Mouse (Mus musculus) ES-Bruce4 (cell line): Measurements from ENCODE around the gene Ppfia1. TPM values are rescaled to one million over a fixed set of nuclear protein-coding genes. Genes with fewer than 3 reads are reported as not detected.

ENCODE experiments used
- H3K27ac ChIP-seq: 2 replicates; pipeline ENCODE4 v1.5.1; 2012; ENCODE audit warnings: low read length, inconsistent platforms; ENCODE audit not compliant: insufficient read depth
- H3K27me3 ChIP-seq: 2 replicates; pipeline ENCODE4 v1.6.1; 2012; ENCODE audit warnings: mild to moderate bottlenecking, low read length, inconsistent platforms; ENCODE audit not compliant: control insufficient read depth, poor library complexity, insufficient read depth, severe bottlenecking
- H3K36me3 ChIP-seq: 2 replicates; pipeline ENCODE4 v1.6.1; 2012; ENCODE audit warnings: inconsistent platforms, mild to moderate bottlenecking, low read length, moderate library complexity; ENCODE audit not compliant: control insufficient read depth, poor library complexity, insufficient read depth, severe bottlenecking
- H3K4me1 ChIP-seq: one replicate; pipeline ENCODE4 v1.8.1; 2011; ENCODE audit warnings: low read length; ENCODE audit not compliant: control insufficient read depth, insufficient read depth
- H3K4me3 ChIP-seq: 2 replicates; pipeline ENCODE4 v1.5.1; 2011; ENCODE audit warnings: low read depth, mild to moderate bottlenecking, low read length
- H3K9ac ChIP-seq: 2 replicates; pipeline ENCODE4 v1.6.1; 2012; ENCODE audit warnings: low read depth, mild to moderate bottlenecking, inconsistent platforms; ENCODE audit not compliant: poor library complexity, severe bottlenecking
- H3K9me3 ChIP-seq: replicated peaks from 2 replicates; pipeline ENCODE4 v1.6.1; 2012; ENCODE audit warnings: mild to moderate bottlenecking, low read length, inconsistent platforms; ENCODE audit not compliant: control insufficient read depth, poor library complexity, insufficient read depth, severe bottlenecking
- CTCF ChIP-seq: IDR thresholded peaks from one replicate; pipeline ENCODE4 v1.8.1; 2011; ENCODE audit warnings: low read depth, low read length
- EP300 ChIP-seq: IDR thresholded peaks from 2 replicates; pipeline ENCODE4 v1.6.1; 2011; ENCODE audit warnings: low read depth, low read length; ENCODE audit not compliant: insufficient read depth
- POLR2A ChIP-seq: IDR thresholded peaks from one replicate; pipeline ENCODE4 v1.8.1; 2011; ENCODE audit warnings: low read length; ENCODE audit not compliant: insufficient read depth
- polyA plus RNA-seq: library from polyadenylated mRNA; stranded (reverse); fragments of >200 nt; gene quantifications from 2 replicates; pipeline ENCODE4 v1.2.4, GENCODE M21; 2011; ENCODE audit warnings: low read depth; ENCODE audit not compliant: missing spikeins, insufficient read depth, insufficient read length

Ppfia1 gene
- 59.0 and 80.5 TPM in 2 replicates for polyA plus RNA-seq

DNA sequence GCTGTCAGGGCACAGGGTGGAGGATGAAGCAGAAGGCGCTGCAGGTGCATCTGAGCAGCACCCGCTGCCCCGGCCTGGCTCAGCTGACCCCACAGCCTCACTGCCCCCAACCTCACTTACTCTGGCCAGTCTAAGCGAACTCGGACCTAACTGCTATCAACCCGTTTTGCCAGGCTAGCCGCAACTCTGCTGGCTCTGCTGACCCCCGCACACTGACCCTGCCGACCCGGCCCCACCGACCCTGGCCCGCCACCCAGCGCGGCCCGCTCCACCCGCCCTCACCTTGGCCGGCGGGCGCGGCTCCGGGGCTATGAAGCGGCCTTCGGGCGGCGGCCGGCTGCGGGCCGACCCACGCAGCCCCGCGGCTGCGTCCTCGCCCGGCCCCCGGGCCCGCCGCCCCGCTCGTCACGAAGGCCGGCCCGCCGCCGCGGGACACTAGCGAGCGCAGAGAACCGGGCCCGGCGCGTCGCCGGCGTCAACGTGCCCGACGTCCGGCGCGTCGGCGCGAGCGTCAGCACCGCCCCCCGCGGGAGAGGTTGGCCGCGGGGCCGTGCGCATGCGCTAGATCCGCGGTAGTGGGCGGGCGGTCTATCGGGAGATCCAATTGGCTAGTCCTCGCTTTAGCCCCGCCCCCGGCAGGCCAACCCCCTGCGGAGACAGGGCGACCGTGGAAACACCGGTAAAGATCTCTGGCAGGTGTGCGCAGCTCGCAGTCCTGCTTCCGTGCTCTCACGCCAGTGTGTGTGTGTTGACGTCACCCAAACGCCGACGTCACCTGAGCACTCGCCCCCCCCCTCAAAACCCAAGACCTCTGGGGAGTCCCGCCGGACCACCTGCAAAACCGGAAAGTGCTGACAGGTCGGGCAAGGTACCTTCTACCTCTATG is at the start of gene Ppfia1:
Gene Ppfia1, minus strand, starts transcription at position 493 of the 886 bp plus-strand sequence.
- Histone ChIP-seq H3K9me3 (no peaks in the 10 kb centered on the region), H3K4me3 (peak within 1 kb of the TSS; percentile 92), H3K27me3 (no peaks in the 10 kb centered on the region), H3K4me1 (peaks cover 3% of the 10 kb centered on the region), H3K27ac (peak within 1 kb of the TSS; percentile 40; the same call in 1 of the 2 replicates), H3K9ac (peak within 1 kb of the TSS; percentile 94), H3K36me3 (no peaks in the 10 kb centered on the region; the same call in 1 of the 2 replicates)
- TF ChIP-seq POLR2A: peak; percentile 71
- no peak for TF ChIP-seq EP300
- no peak for TF ChIP-seq CTCF

GRCm38 (mm10) chr7:144600333-144600900 is 46.9 kb upstream of the Ppfia1 start:
- no peak overlapping the region for H3K9ac ChIP-seq
- H3K27ac ChIP-seq: no peak overlapping the region
- no peaks in the 10 kb centered on the region for H3K9me3 ChIP-seq
- H3K4me1 ChIP-seq: no peaks in the 10 kb centered on the region
- no peaks in the 10 kb centered on the region for H3K27me3 ChIP-seq
- no peak overlapping the region for H3K4me3 ChIP-seq
- TF ChIP-seq EP300 (no peak), POLR2A (no peak), CTCF (no peak)
- no peaks in the 10 kb centered on the region for H3K36me3 ChIP-seq

DNA sequence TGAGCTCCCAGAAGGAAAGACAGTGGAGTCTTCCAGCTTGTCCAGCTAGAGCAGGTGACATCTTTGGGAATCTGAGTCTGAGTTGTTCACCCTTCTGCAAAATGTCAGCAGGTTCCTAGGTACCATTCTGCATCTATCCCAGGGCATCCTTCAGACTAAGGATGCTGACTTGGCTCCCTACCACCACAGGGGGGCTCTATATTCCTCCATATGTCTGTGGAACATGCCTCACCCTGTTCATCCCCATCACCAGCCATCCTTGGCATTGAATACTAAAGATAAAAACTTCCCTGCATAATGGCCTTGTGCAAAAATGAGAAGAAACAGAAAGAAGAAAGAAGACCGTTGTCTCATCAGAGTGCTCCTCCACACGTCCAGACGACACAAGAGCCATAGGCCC is 36.0 kb upstream of the Ppfia1 start:
- no peaks in the 10 kb centered on the region for H3K27me3 ChIP-seq
- no peaks in the 10 kb centered on the region for H3K4me1 ChIP-seq
- H3K4me3 ChIP-seq: no peak overlapping the region
- TF ChIP-seq CTCF: no peak
- no peak for TF ChIP-seq POLR2A
- TF ChIP-seq EP300: no peak
- no peak overlapping the region for H3K27ac ChIP-seq
- no peaks in the 10 kb centered on the region for H3K9me3 ChIP-seq
- no peaks in the 10 kb centered on the region for H3K36me3 ChIP-seq
- no peak overlapping the region for H3K9ac ChIP-seq

- Histone ChIP-seq H3K27ac (no peak overlapping the region), H3K9me3 (no peaks in the 10 kb centered on the region), H3K36me3 (no peaks in the 10 kb centered on the region), H3K4me1 (no peaks in the 10 kb centered on the region), H3K27me3 (no peaks in the 10 kb centered on the region), H3K4me3 (no peak overlapping the region), H3K9ac (no peak overlapping the region)
- TF ChIP-seq POLR2A (no peak), CTCF (peak; percentile 75)
Measured at GRCm38 (mm10) chr7:144587291-144587690, 33.8 kb upstream of the Ppfia1 start.

- no peaks in the 10 kb centered on the region for H3K36me3 ChIP-seq
- TF ChIP-seq CTCF: peak; percentile 98
- TF ChIP-seq EP300: no peak
- TF ChIP-seq POLR2A: no peak
- H3K27ac ChIP-seq: no peak overlapping the region
- H3K27me3 ChIP-seq: no peaks in the 10 kb centered on the region
- H3K9ac ChIP-seq: no peak overlapping the region
- H3K9me3 ChIP-seq: no peaks in the 10 kb centered on the region
- no peak overlapping the region for H3K4me3 ChIP-seq
- H3K4me1 ChIP-seq: no peaks in the 10 kb centered on the region
Measured at GRCm38 (mm10) chr7:144585648-144586047, 32.1 kb upstream of the Ppfia1 start.

- H3K36me3 ChIP-seq: no peaks in the 10 kb centered on the region; the same call in 1 of the 2 replicates
- no peak overlapping the region for H3K27ac ChIP-seq
- H3K9me3 ChIP-seq: no peaks in the 10 kb centered on the region
- no peak overlapping the region for H3K9ac ChIP-seq
- no peak for TF ChIP-seq EP300
- no peak for TF ChIP-seq POLR2A
- peak; percentile 43 for TF ChIP-seq CTCF
- no peaks in the 10 kb centered on the region for H3K4me1 ChIP-seq
- H3K27me3 ChIP-seq: no peaks in the 10 kb centered on the region
- no peak overlapping the region for H3K4me3 ChIP-seq
Measured at GRCm38 (mm10) chr7:144583619-144584018, 30.1 kb upstream of the Ppfia1 start.
